Mouse (Mus musculus): ENCODE data around the gene Clec1a.

GRCm38 (mm10) chr6:129494924-129495323 is 43.1 kb upstream of the Clec1a start:
- TF ChIP-seq TAL1 (IDR thresholded peaks at IDR 0.05; ENCODE audit: low read length) (no peak), GATA1 (IDR thresholded peaks at IDR 0.05; ENCODE audit: low read length) (no peak)
